Mouse (Mus musculus) thymus, adult 2 months (tissue): Measurements from ENCODE around the gene Amotl1. TPM values are rescaled to one million over a fixed set of nuclear protein-coding genes. Genes with fewer than 3 reads are reported as not detected.

ENCODE experiments used
- DNase-seq: peaks from one replicate; pipeline ENCODE4 v3.0.0; 2021
- H3K27ac ChIP-seq: fragments of 200-500 bp; 2 replicates; pipeline ENCODE4 v1.5.1; 2012; ENCODE audit warnings: low read length, control low read depth; ENCODE audit not compliant: control insufficient read depth, insufficient read depth
- H3K27me3 ChIP-seq: fragments of 200-500 bp; 2 replicates; pipeline ENCODE4 v1.6.1; 2012; ENCODE audit warnings: mild to moderate bottlenecking, low read length, moderate library complexity, mixed read lengths; ENCODE audit not compliant: control insufficient read depth, insufficient read depth
- H3K36me3 ChIP-seq: fragments of 200-500 bp; 2 replicates; pipeline ENCODE4 v1.6.1; 2012; ENCODE audit warnings: mild to moderate bottlenecking, low read length, moderate library complexity; ENCODE audit not compliant: control insufficient read depth, insufficient read depth
- H3K4me1 ChIP-seq: fragments of 200-500 bp; replicated peaks from 2 replicates; pipeline ENCODE4 v1.6.1; 2012; ENCODE audit warnings: low read length; ENCODE audit not compliant: control insufficient read depth, insufficient read depth
- H3K4me3 ChIP-seq: fragments of 200-500 bp; 2 replicates; pipeline ENCODE4 v1.5.1; 2012; ENCODE audit warnings: mild to moderate bottlenecking, low read length, control low read depth, moderate library complexity; ENCODE audit not compliant: control insufficient read depth, insufficient read depth
- CTCF ChIP-seq: fragments of 200-500 bp; IDR thresholded peaks from 2 replicates; pipeline ENCODE4 v1.5.1; 2012; ENCODE audit warnings: mild to moderate bottlenecking, control low read depth, low read length, moderate library complexity, borderline replicate concordance; ENCODE audit not compliant: control insufficient read depth, poor library complexity, insufficient read depth; ENCODE audit errors: extremely low read depth
- POLR2A ChIP-seq: fragments of 200-500 bp; IDR thresholded peaks from 2 replicates; pipeline ENCODE4 v1.6.1; 2012; ENCODE audit warnings: mild to moderate bottlenecking, low read length, control low read depth, moderate library complexity; ENCODE audit not compliant: control insufficient read depth, poor library complexity, insufficient read depth; ENCODE audit errors: extremely low read depth
- WGBS: fragments of 180-500 bp; shearing (Covaris S2); methylation state at CpG from one replicate; pipeline ENCODE4 v1.1.7; 2018; 5-methylcytosine and 5-hydroxymethylcytosine counted together
- polyA plus RNA-seq: library from polyadenylated mRNA; depleted of rRNA; stranded (reverse); fragments of >200 nt; gene quantifications from 2 replicates; pipeline ENCODE4 v1.2.3, GENCODE M21; 2012

The Amotl1 gene
- polyA plus RNA-seq, 1 experiment: 14.5 TPM

GRCm38 (mm10) chr9:14547584-14548365 lies 97.1 kb downstream of the Amotl1 start:
- 52% methylated on average over 12 of the region's 12 CpGs for WGBS
- no peak for TF ChIP-seq POLR2A
- no peak for TF ChIP-seq CTCF
- Histone ChIP-seq H3K4me3 (no peak overlapping the region), H3K27me3 (no peaks in the 10 kb centered on the region), H3K27ac (peak overlapping the region; percentile 22; the same call in 1 of the 2 replicates), H3K36me3 (no peaks in the 10 kb centered on the region), H3K4me1 (peaks cover 21% of the 10 kb centered on the region)
- DNase-seq: peak; percentile 33

GRCm38 (mm10) chr9:14544034-14544757 lies 100.7 kb downstream of the Amotl1 start:
- no peak for DNase-seq
- H3K27ac ChIP-seq: no peak overlapping the region
- TF ChIP-seq POLR2A (no peak), CTCF (no peak)
- WGBS: 85% methylated on average over 9 of the region's 9 CpGs
- no peaks in the 10 kb centered on the region for H3K36me3 ChIP-seq
- H3K4me3 ChIP-seq: no peak overlapping the region
- H3K4me1 ChIP-seq: peaks cover 34% of the 10 kb centered on the region
- H3K27me3 ChIP-seq: no peaks in the 10 kb centered on the region

GRCm38 (mm10) chr9:14534833-14535456 lies 109.9 kb downstream of the Amotl1 start:
- TF ChIP-seq POLR2A (no peak), CTCF (no peak)
- Histone ChIP-seq H3K36me3 (no peaks in the 10 kb centered on the region), H3K4me1 (no peaks in the 10 kb centered on the region), H3K27me3 (no peaks in the 10 kb centered on the region), H3K27ac (no peak overlapping the region), H3K4me3 (no peak overlapping the region)
- DNase-seq: no peak
- 92% methylated on average over 9 of the region's 9 CpGs for WGBS

GRCm38 (mm10) chr9:14533659-14534058 lies 111.2 kb downstream of the Amotl1 start:
- H3K27ac ChIP-seq: no peak overlapping the region
- H3K4me3 ChIP-seq: no peak overlapping the region
- no peak for TF ChIP-seq POLR2A
- no peak for TF ChIP-seq CTCF
- no peaks in the 10 kb centered on the region for H3K27me3 ChIP-seq
- no peaks in the 10 kb centered on the region for H3K4me1 ChIP-seq
- H3K36me3 ChIP-seq: no peaks in the 10 kb centered on the region
- WGBS: 96% methylated on average over 2 of the region's 2 CpGs
- no peak for DNase-seq

GRCm38 (mm10) chr9:14532283-14532682 lies 112.6 kb downstream of the Amotl1 start:
- TF ChIP-seq CTCF (no peak), POLR2A (no peak)
- no peak overlapping the region for H3K4me3 ChIP-seq
- H3K4me1 ChIP-seq: no peaks in the 10 kb centered on the region
- WGBS: 84% methylated on average over 3 of the region's 3 CpGs
- no peak for DNase-seq
- no peak overlapping the region for H3K27ac ChIP-seq
- H3K27me3 ChIP-seq: no peaks in the 10 kb centered on the region
- no peaks in the 10 kb centered on the region for H3K36me3 ChIP-seq

GRCm38 (mm10) chr9:14530004-14530403 lies 114.9 kb downstream of the Amotl1 start:
- TF ChIP-seq POLR2A: no peak
- DNase-seq: no peak
- WGBS: 96% methylated on average over 5 of the region's 5 CpGs
- Histone ChIP-seq H3K27me3 (no peaks in the 10 kb centered on the region), H3K4me1 (no peaks in the 10 kb centered on the region), H3K27ac (no peak overlapping the region), H3K36me3 (no peaks in the 10 kb centered on the region), H3K4me3 (no peak overlapping the region)
